Mouse (Mus musculus) retina, adult 2 months (tissue): Measurements from ENCODE around the gene Psrc1.

Source experiments
- DNase-seq: peaks from one replicate; pipeline ENCODE4 v3.0.0-alpha.2; 2012; ENCODE audit warnings: low read depth, low spot score

The Psrc1 gene

DNA sequence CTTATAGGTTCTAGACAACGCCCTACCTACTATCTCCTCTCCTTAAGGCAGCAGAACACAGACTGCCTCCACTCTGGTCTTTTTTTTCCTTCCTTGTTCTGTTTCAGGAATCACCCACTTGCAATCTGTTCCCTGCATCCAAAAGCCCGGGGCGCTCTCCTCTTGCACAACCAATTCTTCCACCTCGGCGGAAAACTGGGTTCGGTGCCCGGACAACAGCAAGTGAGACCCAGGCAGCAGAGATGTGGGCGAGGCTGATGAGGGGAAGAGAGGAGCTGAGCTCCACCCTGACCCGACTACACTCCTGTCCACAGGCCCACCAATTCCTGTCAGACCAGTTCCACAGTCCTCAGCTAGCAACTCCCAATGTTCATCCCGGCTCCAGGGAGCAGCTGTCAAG is 2.5 kb downstream of the Psrc1 start:
- no peak for DNase-seq

DNA sequence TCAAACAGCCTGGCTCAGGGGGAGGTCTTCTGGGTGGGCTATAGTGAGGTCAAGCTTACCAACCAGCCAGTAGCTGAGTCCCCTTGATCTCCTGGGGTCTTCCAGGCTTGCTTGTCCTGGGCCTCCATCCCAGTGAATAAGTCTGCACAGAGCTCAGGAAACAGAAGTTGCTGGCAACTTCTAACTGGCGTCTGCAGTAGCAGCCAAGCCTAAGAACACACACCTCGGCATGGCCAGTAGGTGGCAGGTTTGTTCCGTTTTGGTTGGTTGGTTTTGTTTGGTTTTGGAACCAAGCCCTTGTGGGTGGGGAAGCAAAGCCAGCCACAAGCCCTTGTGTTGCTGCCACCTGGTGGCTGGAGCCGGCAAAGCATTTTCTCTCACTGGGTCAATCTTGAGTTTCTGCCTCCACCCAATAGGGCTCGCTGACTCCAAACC is 5.5 kb downstream of the Psrc1 start:
- DNase-seq: peak; percentile 81

GRCm38 (mm10) chr3:108392299-108392698 is 8.7 kb downstream of the Psrc1 start:
- no peak for DNase-seq

- no peak for DNase-seq
Measured at GRCm38 (mm10) chr3:108392793-108393192, 9.2 kb downstream of the Psrc1 start.

DNA sequence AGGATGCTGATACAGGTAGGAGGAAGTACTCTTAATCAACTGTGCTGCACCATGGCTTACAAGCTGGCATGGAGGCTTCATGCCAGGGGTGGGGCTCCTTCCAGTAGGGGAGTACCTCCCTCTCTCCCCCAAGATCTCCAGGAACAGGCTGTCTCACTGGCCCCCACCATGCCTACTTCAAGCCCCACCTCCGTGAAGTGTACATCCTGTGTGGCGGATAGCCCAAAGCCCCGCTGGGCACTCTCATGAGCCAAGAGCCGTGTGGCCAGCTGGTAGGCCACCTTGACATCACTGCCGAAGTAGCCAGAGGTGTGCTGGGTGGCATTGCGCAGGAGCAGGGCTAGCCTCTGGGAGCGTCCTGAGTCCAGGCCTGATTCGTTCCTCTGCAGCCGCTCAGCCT is 14.6 kb downstream of the Psrc1 start:
- no peak for DNase-seq

DNA sequence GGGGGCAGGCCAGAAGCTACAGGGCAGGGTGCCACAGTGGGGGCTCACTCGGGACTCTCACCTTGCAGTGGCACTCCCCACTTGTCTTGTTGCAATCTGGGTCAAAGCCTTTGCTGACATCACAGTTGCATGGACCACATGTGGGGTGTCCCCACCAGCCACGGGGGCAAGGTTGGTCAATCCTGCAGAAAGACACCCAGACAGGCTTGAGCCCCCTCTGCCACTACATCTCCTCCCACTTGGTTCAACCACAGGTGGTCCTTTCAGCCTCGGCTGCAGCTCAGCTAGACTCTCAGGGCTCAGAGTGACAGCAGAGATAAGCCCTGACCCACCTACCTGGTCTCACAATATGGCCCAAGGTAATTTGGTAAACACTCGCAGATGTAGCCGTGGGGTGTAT is 16.8 kb downstream of the Psrc1 start:
- no peak for DNase-seq

- DNase-seq: peak; percentile 66
Measured at GRCm38 (mm10) chr3:108401692-108402527, 18.3 kb downstream of the Psrc1 start.

DNA sequence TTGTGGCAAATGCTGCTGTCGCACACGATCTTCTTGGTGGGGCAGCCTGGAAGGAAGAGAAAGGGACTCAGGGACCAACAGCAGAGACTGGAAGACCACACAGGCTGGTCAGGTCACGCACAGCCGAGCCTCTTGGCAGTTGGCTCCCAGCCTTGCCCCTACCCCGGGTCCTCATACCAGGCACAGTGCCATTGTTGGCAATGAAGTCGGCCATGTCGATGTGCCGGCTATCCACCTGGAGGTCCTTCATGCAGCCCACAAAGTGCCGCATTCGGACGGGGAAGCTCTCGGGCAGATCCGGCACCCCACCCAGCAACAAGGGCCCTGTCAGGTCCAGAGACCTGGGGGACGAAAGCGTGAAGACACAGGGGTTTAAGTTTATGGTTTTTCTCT is 18.9 kb downstream of the Psrc1 start:
- DNase-seq: no peak

DNA sequence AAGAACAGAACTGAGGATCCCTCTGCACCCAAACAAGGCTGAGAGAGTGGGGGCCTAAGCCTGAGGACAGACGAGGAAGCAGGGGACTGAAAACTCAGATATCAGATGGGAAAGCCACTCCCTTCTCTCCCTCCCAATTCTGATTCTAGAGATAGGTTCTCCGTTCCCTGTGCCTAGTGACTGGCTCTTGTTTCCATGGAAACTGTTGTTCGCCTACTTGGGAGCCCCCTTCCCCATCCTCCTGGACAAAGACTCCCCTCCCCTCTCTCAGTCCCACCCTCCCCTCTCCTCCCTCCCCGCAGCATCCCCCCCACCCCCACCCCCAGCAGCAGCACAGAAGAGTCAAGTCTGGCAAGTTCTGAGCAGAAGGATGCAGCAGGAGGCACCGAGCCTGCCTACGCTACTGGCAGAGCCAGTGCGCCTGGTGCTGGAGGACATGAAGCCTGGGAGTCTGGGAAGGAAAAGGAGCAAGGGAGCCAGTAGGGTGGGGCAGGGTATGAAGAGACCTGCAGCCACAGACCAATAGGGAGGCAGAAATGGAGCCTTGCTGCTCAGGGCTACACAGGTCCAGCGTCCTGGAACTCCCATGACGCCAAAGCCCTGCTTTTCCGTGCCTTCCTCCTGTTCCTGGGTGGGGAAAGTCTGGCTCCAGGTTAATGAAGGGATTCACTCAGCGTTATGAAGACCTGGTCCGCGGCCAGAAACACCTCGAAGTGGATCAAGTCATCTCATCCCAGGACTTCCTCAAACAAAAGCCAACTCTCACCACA is 22.1 kb downstream of the Psrc1 start:
- DNase-seq: no peak

GRCm38 (mm10) chr3:108406306-108406885 is 22.8 kb downstream of the Psrc1 start:
- no peak for DNase-seq

DNA sequence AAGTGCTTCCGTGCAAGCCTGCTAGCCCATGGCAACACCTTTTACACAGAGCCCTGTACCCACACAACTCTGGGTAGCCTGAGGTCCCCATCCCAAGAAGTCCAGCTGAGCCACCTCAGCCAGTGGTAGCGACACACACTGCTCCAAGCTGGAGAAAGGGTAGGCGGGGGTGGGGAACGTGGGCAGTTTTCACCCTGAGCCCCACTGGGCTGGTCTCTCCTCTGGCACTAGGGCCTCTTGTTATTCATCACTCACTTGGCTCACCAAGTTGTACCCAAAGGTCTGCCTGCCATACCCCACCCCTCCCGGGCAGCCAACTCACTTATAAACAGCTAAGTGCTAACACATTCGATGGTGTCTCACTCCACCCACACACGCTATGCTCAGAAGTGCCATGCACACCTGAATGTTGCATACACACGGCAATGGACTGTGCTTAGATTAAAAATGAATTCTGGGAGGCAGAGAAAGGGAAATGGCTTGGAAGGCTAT is 24.9 kb downstream of the Psrc1 start:
- no peak for DNase-seq

DNA sequence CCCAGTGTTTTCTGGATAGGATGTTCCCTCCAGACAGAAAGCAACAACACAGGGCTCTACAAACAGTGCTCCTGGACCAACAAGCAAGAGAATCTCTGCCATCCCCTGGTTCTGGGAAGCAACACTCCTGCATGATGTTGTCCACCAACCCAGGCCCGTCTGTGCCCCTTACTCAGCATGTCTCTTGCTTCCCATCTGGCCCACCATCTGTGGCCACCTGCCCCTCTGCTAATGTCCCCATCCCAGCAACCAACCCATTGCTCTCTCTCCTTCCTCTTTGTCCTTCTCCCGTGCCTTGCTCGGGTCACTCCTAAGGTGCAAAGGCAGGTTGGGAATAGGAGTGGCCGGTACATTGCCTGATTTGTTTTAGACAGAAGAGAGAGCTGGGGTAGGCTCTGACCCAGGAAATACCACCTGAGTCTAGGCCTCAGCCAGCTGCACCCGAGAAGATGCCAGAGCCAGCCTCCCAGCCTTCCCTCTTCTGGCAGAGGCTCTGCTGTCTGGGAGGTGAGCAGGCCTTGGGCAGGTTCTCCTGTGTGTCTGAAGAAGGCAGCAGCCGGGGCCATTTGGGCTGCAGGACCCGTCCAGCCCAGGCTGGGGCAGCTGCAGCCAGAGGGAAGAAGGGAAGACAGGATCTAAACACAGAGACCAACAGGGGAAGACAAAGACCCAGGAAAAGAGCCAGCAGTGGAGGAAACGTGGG is 26.2 kb downstream of the Psrc1 start:
- DNase-seq: no peak

GRCm38 (mm10) chr3:108410359-108410714 is 26.7 kb downstream of the Psrc1 start:
- no peak for DNase-seq

GRCm38 (mm10) chr3:108411026-108411753 is 27.6 kb downstream of the Psrc1 start:
- no peak for DNase-seq

DNA sequence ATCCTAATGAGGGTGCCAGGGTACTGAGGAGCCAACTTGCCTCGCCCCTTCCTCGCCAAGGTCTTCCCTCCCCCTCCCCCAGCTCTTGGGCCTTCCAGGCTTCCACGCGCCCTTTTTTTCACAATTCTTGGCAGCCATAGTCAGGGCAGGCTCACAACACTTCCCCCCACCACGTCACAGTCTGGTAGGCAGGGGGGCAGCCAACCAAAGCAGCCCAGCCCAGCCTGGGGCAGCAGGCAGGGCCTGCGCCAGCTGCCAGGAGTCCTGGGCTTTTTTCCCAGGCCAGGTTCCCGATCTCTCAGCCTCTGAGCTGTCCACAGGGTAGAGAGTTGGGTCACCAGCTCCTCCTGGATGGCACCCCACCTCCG is 28.1 kb downstream of the Psrc1 start:
- no peak for DNase-seq

DNA sequence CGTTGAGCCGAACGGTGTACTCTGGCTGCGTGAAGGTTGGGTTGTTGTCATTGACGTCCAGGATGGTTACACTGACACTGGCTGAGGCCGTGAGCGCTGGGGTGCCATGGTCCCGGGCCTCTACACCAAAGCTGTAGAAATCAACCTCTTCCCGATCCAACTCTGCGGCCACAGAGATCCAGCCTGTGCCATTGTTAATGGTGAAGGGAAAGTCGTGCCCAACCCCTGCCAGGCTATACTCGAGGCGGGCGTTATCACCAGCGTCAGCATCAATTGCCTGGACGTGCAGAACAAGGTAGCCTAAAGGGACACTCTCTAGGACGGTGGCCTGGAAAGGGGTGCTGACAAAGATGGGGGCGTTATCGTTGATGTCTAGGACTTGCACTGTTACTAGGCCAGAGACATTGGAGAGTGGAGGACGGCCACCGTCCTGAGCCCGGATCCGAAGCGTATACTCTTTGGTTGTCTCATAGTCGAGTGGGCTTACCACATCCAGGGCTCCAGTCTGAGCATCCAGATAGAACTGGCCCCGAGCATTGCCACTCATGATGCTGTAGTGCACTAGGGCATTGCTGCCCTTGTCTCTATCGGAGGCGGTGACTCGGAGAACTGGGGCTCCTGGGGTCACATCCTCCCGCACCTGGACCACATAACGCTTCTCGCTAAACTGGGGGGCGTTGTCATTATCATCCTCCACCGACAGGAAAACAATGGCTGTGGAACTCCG is 30.2 kb downstream of the Psrc1 start:
- DNase-seq: no peak

DNA sequence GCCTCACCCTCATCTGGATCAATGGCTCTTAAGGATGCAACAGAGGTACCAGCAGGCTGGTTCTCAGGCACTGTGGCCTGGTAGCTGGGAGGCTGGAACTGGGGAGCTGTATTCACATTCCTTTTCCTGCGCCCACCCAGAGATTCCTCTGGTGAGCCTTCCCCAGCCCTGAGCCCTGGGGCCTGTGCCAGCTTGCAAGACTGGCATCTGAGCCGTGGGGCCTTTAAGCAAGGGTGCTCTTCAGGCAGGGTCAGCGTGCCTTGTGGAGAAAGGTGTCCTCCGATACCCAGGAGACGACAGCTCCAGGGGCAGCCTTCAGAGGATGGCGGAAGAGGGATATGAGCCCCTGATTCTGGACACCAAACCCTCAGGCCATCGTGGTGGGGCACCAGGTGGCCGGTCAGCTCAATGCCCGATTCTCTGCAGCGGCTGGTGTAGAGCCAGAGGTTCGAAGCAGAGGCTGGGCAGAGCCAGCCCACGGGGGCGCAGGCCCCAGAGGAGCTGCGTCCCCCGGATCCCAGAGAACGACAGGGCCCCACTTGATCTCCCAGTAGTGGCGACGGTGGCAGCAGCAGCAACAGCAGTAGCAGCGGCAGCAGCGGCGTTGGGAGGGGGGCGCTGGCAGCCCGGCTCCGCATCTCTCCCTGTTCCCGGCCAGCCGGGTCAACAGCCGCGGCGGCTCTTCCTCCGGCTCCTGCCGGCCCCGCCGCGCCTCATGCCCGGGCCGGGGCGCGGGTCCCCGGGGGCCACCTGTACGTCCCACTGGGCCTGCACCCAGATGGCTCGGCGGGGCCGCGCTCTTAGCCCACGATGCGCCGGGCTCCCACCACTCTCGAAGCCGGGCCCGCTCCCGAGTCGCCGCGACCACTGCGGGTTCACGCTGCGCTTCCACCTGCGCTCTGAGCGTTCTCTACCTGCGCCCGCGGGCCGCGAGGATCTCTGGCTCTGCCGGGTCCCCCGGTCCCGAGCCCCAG is 31.5 kb downstream of the Psrc1 start, which contains the start of gene Celsr2:
Celsr2 (minus strand) TSS at position 696 of the 974 bp plus-strand sequence.
- no peak for DNase-seq

DNA sequence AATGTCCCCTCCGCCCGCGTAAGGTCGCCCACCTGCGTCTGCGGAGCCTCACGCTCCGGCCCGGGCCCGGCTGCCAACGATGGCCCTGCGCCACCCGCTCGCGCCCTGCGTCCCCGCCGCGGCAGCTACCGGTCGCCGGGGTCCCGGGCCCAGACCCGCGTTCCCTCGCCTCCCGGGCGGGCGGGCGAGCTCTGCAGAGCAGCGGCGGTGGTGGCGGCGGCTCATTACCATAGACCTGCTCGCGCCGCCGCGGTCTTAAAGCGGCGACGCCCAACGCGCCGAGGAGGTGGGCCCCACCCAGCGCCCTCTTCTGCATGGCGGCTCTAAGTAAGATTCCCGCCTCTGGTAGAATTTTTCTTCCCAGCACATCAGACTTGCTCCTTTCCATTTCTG is 32.2 kb downstream of the Psrc1 start:
- peak; percentile 53 for DNase-seq

GRCm38 (mm10) chr3:108423006-108423405 is 39.4 kb downstream of the Psrc1 start:
- DNase-seq: no peak
